Mouse (Mus musculus) thymus, adult 2 months (tissue): ENCODE results near the gene Rad54l2. TPM values are rescaled to one million over a fixed set of nuclear protein-coding genes. Genes with fewer than 3 reads are reported as not detected.

Experiments
- DNase-seq: peaks from one replicate; pipeline ENCODE4 v3.0.0; 2021
- H3K27ac ChIP-seq: fragments of 200-500 bp; 2 replicates; pipeline ENCODE4 v1.5.1; 2012; ENCODE audit warnings: low read length, control low read depth; ENCODE audit not compliant: control insufficient read depth, insufficient read depth
- H3K27me3 ChIP-seq: fragments of 200-500 bp; 2 replicates; pipeline ENCODE4 v1.6.1; 2012; ENCODE audit warnings: mild to moderate bottlenecking, low read length, moderate library complexity, mixed read lengths; ENCODE audit not compliant: control insufficient read depth, insufficient read depth
- H3K36me3 ChIP-seq: fragments of 200-500 bp; 2 replicates; pipeline ENCODE4 v1.6.1; 2012; ENCODE audit warnings: mild to moderate bottlenecking, low read length, moderate library complexity; ENCODE audit not compliant: control insufficient read depth, insufficient read depth
- H3K4me1 ChIP-seq: fragments of 200-500 bp; replicated peaks from 2 replicates; pipeline ENCODE4 v1.6.1; 2012; ENCODE audit warnings: low read length; ENCODE audit not compliant: control insufficient read depth, insufficient read depth
- H3K4me3 ChIP-seq: fragments of 200-500 bp; 2 replicates; pipeline ENCODE4 v1.5.1; 2012; ENCODE audit warnings: mild to moderate bottlenecking, low read length, control low read depth, moderate library complexity; ENCODE audit not compliant: control insufficient read depth, insufficient read depth
- CTCF ChIP-seq: fragments of 200-500 bp; IDR thresholded peaks from 2 replicates; pipeline ENCODE4 v1.5.1; 2012; ENCODE audit warnings: mild to moderate bottlenecking, control low read depth, low read length, moderate library complexity, borderline replicate concordance; ENCODE audit not compliant: control insufficient read depth, poor library complexity, insufficient read depth; ENCODE audit errors: extremely low read depth
- POLR2A ChIP-seq: fragments of 200-500 bp; IDR thresholded peaks from 2 replicates; pipeline ENCODE4 v1.6.1; 2012; ENCODE audit warnings: mild to moderate bottlenecking, low read length, control low read depth, moderate library complexity; ENCODE audit not compliant: control insufficient read depth, poor library complexity, insufficient read depth; ENCODE audit errors: extremely low read depth
- WGBS: fragments of 180-500 bp; shearing (Covaris S2); methylation state at CpG from one replicate; pipeline ENCODE4 v1.1.7; 2018; 5-methylcytosine and 5-hydroxymethylcytosine counted together
- polyA plus RNA-seq: library from polyadenylated mRNA; depleted of rRNA; stranded (reverse); fragments of >200 nt; gene quantifications from 2 replicates; pipeline ENCODE4 v1.2.3, GENCODE M21; 2012

The Rad54l2 gene
- polyA plus RNA-seq, 1 experiment, result 53.0 TPM

GRCm38 (mm10) chr9:106769781-106770180 lies 19.2 kb downstream of the Rad54l2 start:
- Histone ChIP-seq H3K27me3 (no peaks in the 10 kb centered on the region), H3K27ac (no peak overlapping the region), H3K4me3 (no peak overlapping the region), H3K36me3 (no peaks in the 10 kb centered on the region), H3K4me1 (no peaks in the 10 kb centered on the region)
- no peak for TF ChIP-seq POLR2A
- TF ChIP-seq CTCF, result no peak
- WGBS, result 43% methylated on average over 5 of the region's 5 CpGs
- no peak for DNase-seq

DNA sequence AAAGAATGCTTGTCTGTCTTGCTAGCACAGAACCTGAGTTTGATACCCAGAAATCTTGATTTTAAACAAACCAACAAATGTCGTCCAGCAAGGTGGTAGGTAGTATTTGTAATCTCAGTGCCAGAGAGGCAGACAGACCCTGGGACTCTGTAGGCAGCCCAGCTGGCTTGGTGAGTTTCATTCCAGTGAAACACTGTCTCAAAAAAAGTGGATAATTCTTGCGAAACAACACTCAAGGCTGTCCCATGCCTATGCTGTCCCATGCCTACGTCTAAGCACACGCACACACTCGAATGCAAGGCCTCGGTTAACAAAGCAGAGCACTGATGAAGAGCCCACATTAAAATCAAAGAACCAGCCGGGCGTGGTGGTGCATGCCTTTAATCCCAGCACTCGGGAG lies 32.6 kb downstream of the Rad54l2 start:
- TF ChIP-seq CTCF (no peak), POLR2A (no peak)
- no peak overlapping the region for H3K27ac ChIP-seq
- WGBS, result 96% methylated on average over 9 of the region's 9 CpGs
- 0 out of 2 replicates have a peak, but pooled peaks cover 2% of the 10 kb centered on the region for H3K4me1 ChIP-seq
- no peaks in the 10 kb centered on the region; the same call in 1 of the 2 replicates for H3K36me3 ChIP-seq
- H3K27me3 ChIP-seq, result no peaks in the 10 kb centered on the region
- no peak overlapping the region for H3K4me3 ChIP-seq
- no peak for DNase-seq

- no peak for TF ChIP-seq CTCF
- TF ChIP-seq POLR2A, result no peak
- no peak for DNase-seq
- no peaks in the 10 kb centered on the region; the same call in 1 of the 2 replicates for H3K36me3 ChIP-seq
- H3K4me1 ChIP-seq, result 0 out of 2 replicates have a peak, but pooled peaks cover 2% of the 10 kb centered on the region
- H3K27ac ChIP-seq, result no peak overlapping the region
- no peak overlapping the region for H3K4me3 ChIP-seq
- H3K27me3 ChIP-seq, result no peaks in the 10 kb centered on the region
- 79% methylated on average over 4 of the region's 4 CpGs for WGBS
These were observed 33.2 kb downstream of the Rad54l2 start for GRCm38 (mm10) chr9:106755776-106756175.

DNA sequence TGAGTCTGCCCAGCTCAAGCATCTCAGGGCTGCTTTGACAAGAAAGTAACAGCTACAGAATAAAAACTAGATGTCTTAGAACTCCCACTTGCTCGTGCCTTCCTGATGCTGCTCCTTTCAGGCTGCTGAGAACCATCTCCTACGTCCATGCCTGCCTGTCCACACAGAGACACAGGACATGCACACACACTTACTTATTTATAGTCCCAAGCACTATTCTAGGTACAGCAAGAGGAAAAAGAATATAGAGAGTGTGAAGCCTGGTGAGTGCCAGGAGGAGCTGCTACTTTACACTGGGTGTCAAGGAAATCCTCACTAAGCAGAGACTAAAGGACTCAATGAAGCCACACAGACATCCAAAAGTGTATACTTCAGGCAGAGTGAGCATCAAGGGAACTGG lies 34.7 kb downstream of the Rad54l2 start:
- 98% methylated on average over 2 of the region's 2 CpGs for WGBS
- no peak overlapping the region for H3K4me3 ChIP-seq
- DNase-seq, result no peak
- no peaks in the 10 kb centered on the region for H3K27me3 ChIP-seq
- H3K27ac ChIP-seq, result no peak overlapping the region
- H3K36me3 ChIP-seq, result no peaks in the 10 kb centered on the region; the same call in 1 of the 2 replicates
- TF ChIP-seq POLR2A, result no peak
- TF ChIP-seq CTCF, result no peak
- H3K4me1 ChIP-seq, result 0 out of 2 replicates have a peak, but pooled peaks cover 2% of the 10 kb centered on the region

- 0 out of 2 replicates have a peak, but pooled peaks cover 2% of the 10 kb centered on the region for H3K4me1 ChIP-seq
- H3K27ac ChIP-seq, result no peak overlapping the region; the same call in 1 of the 2 replicates
- no peak overlapping the region for H3K4me3 ChIP-seq
- TF ChIP-seq POLR2A (no peak), CTCF (no peak)
- 37% methylated on average over 5 of the region's 5 CpGs for WGBS
- H3K27me3 ChIP-seq, result no peaks in the 10 kb centered on the region
- no peaks in the 10 kb centered on the region; the same call in 1 of the 2 replicates for H3K36me3 ChIP-seq
- DNase-seq, result peak; percentile 3
These were observed 36.9 kb downstream of the Rad54l2 start for GRCm38 (mm10) chr9:106752135-106752534.

DNA sequence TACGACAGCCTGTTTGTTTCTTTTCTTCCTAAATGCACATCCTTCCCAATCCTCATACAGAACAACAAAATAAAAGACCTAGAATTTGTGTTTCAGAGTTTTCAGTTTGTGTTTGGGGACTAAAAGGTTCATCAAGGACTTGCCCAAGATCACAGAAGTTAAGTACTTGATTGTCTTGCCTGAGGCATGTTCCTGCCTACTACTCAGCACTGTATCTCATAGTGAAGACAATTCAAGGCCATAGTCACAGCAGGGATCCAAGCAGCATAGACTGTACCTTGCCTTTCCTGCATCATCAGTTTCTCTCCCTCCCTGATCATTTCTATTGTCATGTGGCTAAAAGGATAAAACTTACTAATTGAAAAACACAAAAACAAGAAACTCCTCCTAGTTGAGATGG lies 49.0 kb downstream of the Rad54l2 start:
- no peak overlapping the region for H3K4me3 ChIP-seq
- no peak for TF ChIP-seq POLR2A
- TF ChIP-seq CTCF, result no peak
- no peaks in the 10 kb centered on the region for H3K27me3 ChIP-seq
- H3K36me3 ChIP-seq, result no peaks in the 10 kb centered on the region
- no peak for DNase-seq
- WGBS, result 97% methylated on average over 1 of the region's 1 CpGs
- H3K4me1 ChIP-seq, result no peaks in the 10 kb centered on the region
- no peak overlapping the region for H3K27ac ChIP-seq

- TF ChIP-seq POLR2A (no peak), CTCF (no peak)
- H3K36me3 ChIP-seq, result no peaks in the 10 kb centered on the region
- H3K4me3 ChIP-seq, result no peak overlapping the region
- DNase-seq, result no peak
- H3K4me1 ChIP-seq, result no peaks in the 10 kb centered on the region
- WGBS, result 91% methylated on average over 1 of the region's 1 CpGs
- no peaks in the 10 kb centered on the region for H3K27me3 ChIP-seq
- no peak overlapping the region for H3K27ac ChIP-seq
These were observed 49.9 kb downstream of the Rad54l2 start for GRCm38 (mm10) chr9:106739056-106739455.
